Mouse (Mus musculus): ENCODE measurements around the gene Gm49711.
"Not testable (repeated sequence)": the region's sequence is repeated elsewhere in the genome, so short reads cannot be mapped to it uniquely, and the experiment has no call there.

Gm49711 gene

DNA sequence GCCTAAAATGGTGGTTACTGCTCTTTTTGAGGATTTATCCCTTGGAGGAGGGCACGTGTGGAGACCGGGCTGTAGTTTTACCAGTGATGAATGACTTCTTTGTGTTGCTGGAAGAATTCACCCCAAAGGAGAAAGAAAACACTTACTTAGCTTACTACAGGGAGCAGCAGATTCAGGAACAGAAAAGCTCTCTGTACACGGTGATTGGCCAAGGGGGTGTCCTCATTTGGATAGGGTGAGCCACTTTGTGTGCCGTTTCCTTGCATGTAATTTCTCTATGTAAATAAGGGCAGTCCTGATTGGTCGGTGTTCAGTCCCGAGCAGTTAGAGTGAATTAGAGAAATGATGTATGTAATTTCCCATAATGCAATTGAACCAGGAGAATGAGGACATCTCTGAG is 137.0 kb downstream of the Gm49711 start:
- no peak for DNase-seq

DNA sequence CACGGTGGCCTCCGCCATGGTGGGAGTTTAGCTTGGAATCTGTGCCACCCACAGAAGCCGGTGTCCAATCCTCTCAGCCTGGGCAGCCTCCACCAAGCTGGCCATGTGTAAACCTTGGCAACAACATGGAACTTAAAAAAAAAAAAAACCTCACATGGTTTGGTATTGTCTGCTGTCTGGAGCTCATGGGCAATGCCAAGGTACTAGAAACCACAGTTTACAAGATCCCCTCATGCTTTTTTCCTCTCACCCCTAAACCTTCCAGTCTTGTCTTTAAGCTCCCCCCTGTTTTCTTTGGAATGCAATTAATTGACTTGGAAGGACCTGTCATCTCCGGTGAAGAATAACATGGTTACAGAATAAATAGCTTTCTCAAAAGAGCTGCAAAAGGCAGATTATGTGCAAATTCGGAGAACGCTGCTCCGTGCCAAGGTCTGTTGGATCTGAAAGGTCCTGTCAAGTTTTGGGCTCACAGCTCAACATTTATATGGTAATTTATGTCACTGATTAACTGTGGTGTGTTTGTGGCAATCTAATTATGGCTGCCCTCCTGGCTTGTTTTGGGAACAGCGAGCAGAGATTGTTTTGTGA is 138.7 kb downstream of the Gm49711 start:
- DNase-seq = no peak

DNA sequence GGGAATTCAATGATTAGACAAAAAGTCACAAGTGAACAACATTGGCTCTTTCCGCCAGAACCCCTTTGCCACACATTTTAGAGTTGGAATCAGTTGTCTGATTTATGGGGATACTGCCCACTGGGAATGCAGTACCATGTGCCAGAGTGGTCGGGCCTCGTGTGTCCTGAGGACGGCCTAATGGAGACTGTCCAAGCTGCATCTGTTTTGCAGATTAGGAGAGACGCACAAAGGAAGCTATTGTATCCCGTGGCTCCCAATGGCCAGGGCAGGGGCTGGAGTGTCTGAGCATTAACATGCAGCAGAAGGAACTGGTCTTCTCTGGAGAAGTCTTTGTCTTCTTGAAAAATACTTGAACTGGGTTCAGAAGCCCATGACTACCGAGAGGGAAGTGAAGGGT is 142.5 kb downstream of the Gm49711 start:
- no peak for DNase-seq

DNA sequence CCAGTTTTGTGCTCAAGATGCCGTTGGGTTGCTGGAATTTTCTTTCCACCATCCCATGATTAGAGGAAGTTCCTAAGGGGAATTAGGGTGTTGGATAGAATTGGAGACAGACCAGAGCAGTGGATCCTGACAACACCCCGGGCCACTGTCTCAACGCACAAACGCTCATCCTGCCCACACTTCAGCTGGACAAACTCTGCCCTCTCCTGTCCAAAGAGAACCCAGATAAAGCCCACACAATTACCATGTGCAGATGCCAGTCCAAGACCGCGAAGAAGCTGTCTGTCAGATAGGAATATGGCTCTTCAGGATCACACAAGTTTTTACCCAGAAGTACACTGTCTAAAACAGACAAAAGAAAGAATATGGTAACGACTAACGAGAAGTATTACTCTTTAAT is 145.5 kb downstream of the Gm49711 start:
- no peak for DNase-seq

DNA sequence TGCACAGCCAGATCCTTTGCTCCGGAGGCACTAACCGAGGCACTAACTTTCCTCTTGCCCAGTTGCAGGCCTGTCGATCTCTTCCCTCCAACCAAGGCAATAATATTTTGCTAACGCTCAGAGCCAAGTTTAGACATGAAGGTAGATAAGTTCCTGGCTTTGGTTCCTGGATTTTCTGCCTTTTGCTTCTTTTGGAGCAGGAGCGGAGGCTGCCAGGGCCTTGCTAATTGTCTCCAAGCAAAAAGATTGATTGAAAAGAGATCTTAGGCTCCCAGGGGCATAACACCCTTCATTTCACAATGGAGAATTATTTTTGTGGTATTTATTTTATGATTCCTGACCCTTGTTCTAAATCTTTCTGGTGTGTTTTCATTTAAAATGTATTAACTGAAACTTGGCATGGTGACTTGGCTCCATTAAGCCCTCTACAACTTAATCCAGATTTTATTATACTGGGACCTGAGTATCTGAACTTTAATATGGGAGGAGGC is 151.2 kb downstream of the Gm49711 start:
- DNase-seq = no peak

DNA sequence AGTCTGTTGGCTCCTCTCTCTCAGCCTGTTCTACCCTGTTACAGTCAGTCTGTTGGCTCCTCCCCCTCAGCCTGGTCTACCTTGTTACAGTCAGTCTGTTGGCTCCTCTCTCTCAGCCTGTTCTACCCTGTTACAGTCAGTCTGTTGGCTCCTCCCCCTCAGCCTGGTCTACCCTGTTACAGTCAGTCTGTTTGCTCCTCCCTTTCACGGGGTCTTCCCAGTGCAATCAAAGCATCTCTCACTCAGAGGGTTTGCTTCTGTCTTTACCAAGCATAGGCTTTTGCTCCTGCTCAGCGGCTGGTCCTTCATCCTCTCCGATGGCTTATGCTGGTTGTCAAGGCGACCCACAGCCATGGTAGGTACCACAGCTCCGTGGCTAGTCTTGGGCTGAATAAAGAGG is 152.2 kb downstream of the Gm49711 start:
- not testable (repeated sequence) for DNase-seq

DNA sequence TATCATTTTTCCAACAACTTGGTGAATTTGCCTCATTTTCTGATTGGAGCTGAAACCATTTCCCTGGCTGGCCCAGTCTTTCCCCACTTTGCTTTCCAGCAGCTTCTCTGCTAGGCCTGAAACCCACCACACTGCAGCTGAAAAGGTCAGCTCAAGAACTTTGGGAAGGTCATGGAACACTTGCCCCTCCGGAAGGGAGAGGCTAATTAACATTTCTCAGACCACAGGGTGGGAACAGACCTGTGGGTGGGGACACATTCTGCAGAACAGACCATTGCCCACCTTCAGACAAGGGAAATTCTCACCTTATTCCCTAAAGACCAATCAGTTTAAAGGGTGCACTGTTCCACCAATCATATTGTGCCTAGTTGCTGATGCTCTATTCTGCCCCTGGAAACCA is 155.8 kb downstream of the Gm49711 start:
- DNase-seq = not testable (repeated sequence)

DNA sequence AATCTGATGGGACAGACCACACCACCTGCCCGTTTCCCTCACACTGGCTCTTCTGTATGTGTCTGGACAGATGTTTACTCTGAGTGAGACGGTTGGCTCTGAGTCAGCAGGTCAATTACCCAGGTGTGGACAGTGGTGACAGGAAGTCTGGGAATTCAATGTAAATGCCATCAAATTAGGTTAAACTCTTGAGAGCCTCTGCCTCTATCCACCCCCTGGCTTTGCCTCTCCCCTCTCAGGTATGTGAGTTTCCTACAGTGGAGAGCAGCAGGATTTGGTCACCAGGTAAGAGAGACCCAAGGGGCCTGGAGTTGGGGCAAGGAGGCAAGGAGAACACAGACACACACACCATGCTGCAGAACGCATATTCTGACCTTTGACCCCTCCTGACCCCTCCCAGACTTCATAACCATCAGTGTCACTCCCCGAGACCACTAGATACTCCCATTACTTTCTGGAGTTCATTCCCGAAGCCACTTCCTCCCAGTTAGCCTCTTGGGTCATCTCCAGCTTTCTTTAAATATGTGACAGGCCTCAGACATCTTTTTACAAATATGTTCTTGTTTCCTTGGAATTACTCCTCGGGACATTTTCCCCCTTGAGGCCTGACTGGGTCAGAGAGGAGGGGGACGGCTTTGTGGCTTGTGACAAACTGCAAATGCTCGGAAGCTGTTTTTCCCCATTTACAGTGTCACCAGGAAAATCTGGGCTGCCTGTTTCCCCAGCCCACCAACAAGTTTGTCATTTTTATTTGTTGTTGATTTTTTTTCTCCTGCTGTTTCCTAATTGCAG is 157.7 kb downstream of the Gm49711 start:
- DNase-seq = no peak

DNA sequence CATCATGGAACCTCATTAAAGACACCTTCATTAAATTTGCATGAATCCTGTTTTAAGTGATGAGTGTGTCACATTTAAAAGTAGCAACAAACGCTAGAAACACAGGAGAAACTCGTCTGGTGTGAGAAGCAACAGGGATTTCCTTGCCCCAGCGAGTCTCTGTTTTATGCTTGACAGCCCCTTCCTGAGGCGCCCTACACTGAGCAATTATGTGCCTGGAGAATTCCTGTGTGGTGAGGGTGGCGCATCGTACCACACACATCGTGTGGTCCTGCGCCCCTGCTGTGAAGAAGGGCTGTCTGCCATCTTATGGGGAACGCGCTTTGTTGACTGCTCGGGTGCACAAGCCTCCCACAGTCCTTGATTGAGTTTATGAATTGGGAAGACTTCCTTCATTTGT is 162.6 kb downstream of the Gm49711 start:
- no peak for DNase-seq

DNA sequence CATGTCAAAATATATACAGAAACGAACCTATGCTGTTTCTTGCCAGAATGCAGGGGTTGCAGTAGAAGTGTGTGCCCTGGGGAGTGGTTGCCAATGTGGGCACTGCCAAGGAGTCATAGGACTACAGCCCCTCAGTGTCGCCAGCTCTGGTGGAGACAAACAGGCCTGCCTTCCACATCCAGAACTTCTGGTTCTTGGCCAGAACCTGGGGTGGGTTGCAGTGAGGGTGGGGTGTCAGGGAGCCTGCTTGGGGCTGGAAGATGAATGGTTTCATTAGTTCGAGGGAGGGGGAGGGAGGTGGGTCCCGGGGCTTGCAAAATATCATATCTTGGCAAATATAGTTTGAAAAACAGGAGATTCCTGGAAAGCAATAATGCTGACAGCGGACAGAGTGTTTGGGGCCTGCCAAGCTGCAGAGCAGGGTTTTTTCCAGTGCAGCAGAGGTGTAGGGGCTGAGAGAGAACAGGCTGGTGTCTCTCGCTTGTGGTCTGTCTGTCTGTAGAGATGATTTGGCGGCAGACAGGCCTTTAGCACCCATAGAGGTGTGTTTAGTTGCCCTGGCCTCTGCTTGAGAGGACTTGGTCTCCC is 170.3 kb downstream of the Gm49711 start:
- no peak for DNase-seq

DNA sequence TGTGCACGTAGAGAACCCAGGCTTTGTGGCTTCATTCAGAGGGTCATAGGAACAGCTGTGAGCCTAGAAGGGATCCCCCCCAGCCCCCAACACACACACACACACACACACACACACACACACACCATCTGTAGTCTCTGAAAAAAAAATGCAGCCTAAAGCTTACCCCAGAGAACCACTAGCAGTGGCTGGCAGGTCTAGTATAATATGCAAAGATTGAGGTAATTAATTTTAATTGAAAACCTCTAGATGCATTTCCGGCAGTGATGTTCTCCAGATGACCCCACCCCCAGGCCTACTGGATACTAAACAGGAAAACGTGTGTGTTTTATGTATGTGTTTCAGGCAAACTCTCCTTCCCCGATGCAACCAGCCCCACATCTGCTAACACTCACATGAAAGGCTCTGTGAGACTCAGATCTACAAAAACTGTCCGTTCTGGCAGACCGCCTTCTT is 172.4 kb downstream of the Gm49711 start:
- no peak for DNase-seq

DNA sequence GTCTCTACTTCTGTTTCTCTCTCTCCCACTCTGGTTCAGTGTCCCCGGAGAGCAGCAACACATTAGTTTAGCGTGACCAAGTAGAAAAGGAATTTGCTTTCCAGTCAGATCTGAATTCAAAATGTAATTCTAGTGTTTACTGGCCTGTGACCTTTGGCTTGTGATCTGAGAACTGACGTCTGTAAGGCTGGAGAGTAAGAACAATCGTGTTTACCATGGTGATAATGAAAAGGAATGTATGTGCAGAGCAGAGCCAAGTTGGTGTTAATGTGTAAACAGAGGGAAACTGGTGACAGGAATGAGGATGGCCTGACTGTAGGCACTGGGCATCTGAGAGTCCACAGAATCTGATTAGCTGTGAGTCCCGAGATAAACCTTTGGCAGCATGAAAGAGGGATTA is 176.4 kb downstream of the Gm49711 start:
- no peak for DNase-seq

DNA sequence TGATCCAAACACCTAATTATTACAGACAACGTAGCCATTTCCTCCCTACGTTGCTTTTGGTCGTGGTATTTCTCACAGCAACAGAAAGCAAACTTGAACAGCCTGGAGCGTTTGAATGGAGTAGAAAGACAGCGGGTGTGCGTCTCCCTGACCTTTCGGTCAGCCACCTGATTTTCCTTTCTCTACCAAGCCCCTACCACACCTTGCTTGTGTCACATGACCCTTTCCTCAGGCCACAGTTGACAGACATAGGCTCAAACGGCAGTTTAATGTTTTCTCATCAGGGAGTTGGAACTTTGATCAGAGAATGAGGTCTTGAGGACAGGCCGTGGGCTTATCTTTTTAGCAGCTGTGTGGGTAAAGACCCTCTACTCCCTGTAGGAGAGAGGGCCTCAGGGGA is 177.1 kb downstream of the Gm49711 start:
- DNase-seq = no peak

Measured in right cerebral cortex, postnatal 4 days (tissue).